Mouse (Mus musculus): ENCODE measurements at regions not wholly inside any gene's neighbourhood (a gene's known extent, or its start where the extent isn't known, plus 50 kb on each side); places are given as distances from the start of the nearest gene placed in this dataset.

DNA sequence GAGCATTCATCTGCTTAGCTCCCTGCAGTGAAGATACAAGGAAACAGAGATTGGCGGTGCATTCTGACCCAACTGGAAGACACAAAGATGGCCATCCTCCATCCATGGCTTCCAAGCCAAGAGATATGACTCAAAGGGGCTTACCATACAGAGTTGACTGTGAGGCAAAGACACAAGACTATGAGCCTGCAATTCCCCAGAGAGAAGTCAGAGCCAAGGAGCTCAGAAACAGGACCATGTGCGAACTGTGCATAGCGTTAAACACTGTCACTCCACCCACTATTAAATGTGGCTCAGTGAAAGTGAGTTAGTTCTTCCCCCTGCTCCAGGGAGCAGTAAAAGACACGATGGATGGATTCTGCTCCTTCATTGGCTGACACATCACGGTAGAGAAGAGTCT, 500.1 kb upstream of the Tnp1 start:
- TF ChIP-seq MAZ (IDR thresholded peaks at IDR 0.05; ENCODE audit: low read depth, low read length) (no peak), HCFC1 (IDR thresholded peaks at IDR 0.05; ENCODE audit: low read depth, low read length) (no peak), CTCF (conservative IDR thresholded peaks at IDR 0.05 in 1 of 2, IDR thresholded peaks at IDR 0.05 in 1 of 2; ENCODE audit: low read depth in 2 of 2, low read length in 2 of 2) (no peak)
